10 mouse cellular contexts compared by ENCODE assay signal in the genomic region with DNA sequence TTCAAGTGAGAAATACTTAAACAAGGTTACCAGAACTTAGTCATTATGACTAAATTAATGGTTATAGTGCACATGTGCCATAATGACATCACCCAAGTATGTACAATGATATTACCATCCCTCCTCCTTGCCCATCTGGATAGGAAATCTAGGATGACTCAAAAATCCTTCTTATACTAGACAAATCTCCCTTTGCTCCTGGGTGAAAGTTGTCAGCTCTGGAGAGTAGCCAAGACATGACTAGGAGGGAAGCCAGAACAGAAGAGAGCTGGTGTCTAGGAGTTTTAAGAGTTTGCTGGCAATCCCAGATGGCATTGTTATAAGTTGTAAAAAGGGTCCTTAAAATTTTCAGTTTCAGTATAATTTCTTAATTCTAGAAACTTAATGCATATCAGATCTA.
A peak's percentile ranks its signal among the peaks of the same experiment; 100 is the strongest.
DNase-seq lines count a peak whose midpoint lies in the region.
"Had no signal": no experiment of that assay in that cellular context is flagged by ENCODE, and none has a peak within 500 bp of the region (broad histone marks: within the 10 kb centered on the region; RNA-seq: fewer than 3 reads in every experiment).

No protein-coding gene starts in this region.

- DNase-seq in cerebellum, adult 11-12 months = peak; percentile 28
- no peak for DNase-seq in cerebellum, adult 11 months
- DNase-seq in kidney, postnatal 14 days = peak; percentile 15
- DNase-seq in kidney, adult 11 months = no peak
- DNase-seq in 3T3-L1 (ENCODE audit: low read depth, low spot score) = peak; percentile 93
- peak; percentile 33 for DNase-seq in cerebellum, adult 9-11 months
- no peak for DNase-seq in spleen, adult 18-20 months
- no peak for DNase-seq in thymus, postnatal 10 days (ENCODE audit: low spot score in 2 of 2)
- DNase-seq: gastrocnemius, postnatal 10 days; right cerebral cortex, postnatal 25 days had no signal

Comparison
In these comparisons a context has a peak if more than half of its experiments do, and no peak if none do; other contexts are left out.
1. DNase-seq: peak in cerebellum, adult 11-12 months (single experiment), kidney, postnatal 14 days (single experiment), 3T3-L1 (single experiment) and cerebellum, adult 9-11 months (single experiment); none in cerebellum, adult 11 months (single experiment), kidney, adult 11 months (single experiment), spleen, adult 18-20 months (0 of 2) and thymus, postnatal 10 days (0 of 2).